Mouse (Mus musculus) thymus, adult 2 months (tissue): ENCODE data around the gene Papss1. TPM values are rescaled to one million over a fixed set of nuclear protein-coding genes. Genes with fewer than 3 reads are reported as not detected.

Source experiments
- DNase-seq: peaks from one replicate; pipeline ENCODE4 v3.0.0; 2021
- H3K27ac ChIP-seq: fragments of 200-500 bp; 2 replicates; pipeline ENCODE4 v1.5.1; 2012; ENCODE audit warnings: low read length, control low read depth; ENCODE audit not compliant: control insufficient read depth, insufficient read depth
- H3K27me3 ChIP-seq: fragments of 200-500 bp; 2 replicates; pipeline ENCODE4 v1.6.1; 2012; ENCODE audit warnings: mild to moderate bottlenecking, low read length, moderate library complexity, mixed read lengths; ENCODE audit not compliant: control insufficient read depth, insufficient read depth
- H3K36me3 ChIP-seq: fragments of 200-500 bp; 2 replicates; pipeline ENCODE4 v1.6.1; 2012; ENCODE audit warnings: mild to moderate bottlenecking, low read length, moderate library complexity; ENCODE audit not compliant: control insufficient read depth, insufficient read depth
- H3K4me1 ChIP-seq: fragments of 200-500 bp; replicated peaks from 2 replicates; pipeline ENCODE4 v1.6.1; 2012; ENCODE audit warnings: low read length; ENCODE audit not compliant: control insufficient read depth, insufficient read depth
- H3K4me3 ChIP-seq: fragments of 200-500 bp; 2 replicates; pipeline ENCODE4 v1.5.1; 2012; ENCODE audit warnings: mild to moderate bottlenecking, low read length, control low read depth, moderate library complexity; ENCODE audit not compliant: control insufficient read depth, insufficient read depth
- CTCF ChIP-seq: fragments of 200-500 bp; IDR thresholded peaks from 2 replicates; pipeline ENCODE4 v1.5.1; 2012; ENCODE audit warnings: mild to moderate bottlenecking, control low read depth, low read length, moderate library complexity, borderline replicate concordance; ENCODE audit not compliant: control insufficient read depth, poor library complexity, insufficient read depth; ENCODE audit errors: extremely low read depth
- POLR2A ChIP-seq: fragments of 200-500 bp; IDR thresholded peaks from 2 replicates; pipeline ENCODE4 v1.6.1; 2012; ENCODE audit warnings: mild to moderate bottlenecking, low read length, control low read depth, moderate library complexity; ENCODE audit not compliant: control insufficient read depth, poor library complexity, insufficient read depth; ENCODE audit errors: extremely low read depth
- WGBS: fragments of 180-500 bp; shearing (Covaris S2); methylation state at CpG from one replicate; pipeline ENCODE4 v1.1.7; 2018; 5-methylcytosine and 5-hydroxymethylcytosine counted together
- polyA plus RNA-seq: library from polyadenylated mRNA; depleted of rRNA; stranded (reverse); fragments of >200 nt; gene quantifications from 2 replicates; pipeline ENCODE4 v1.2.3, GENCODE M21; 2012; rRNA removed

Gene Papss1
- polyA plus RNA-seq, 1 experiment, result 29.6 TPM

DNA sequence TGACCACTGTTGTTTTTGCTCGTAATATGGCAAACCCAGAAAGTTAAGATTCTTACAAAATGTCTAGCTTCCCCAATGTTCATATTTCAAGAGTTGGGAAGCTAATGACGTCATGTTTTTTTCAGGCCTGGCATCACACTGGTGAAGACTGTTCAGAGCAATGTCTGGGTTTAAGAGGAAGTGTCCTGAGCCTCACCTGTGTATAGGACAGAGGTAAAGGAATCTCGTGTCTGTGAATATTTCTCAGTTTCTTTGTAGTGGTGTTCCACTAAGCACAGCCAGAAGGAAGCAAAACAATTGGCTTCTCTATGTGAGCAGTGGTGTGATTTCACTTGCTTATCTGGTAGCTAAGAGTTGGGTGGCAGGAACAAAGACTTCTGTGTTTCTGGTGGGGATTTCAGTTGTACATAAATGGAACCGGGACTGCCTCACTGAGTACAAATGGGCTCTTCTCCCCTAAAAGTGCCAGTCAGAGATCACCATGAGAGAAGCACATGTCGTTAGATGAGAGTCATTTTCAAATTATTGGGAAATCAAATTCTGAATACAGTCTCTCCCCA lies 98.1 kb downstream of the Papss1 start:
- TF ChIP-seq POLR2A, result no peak
- no peak for TF ChIP-seq CTCF
- H3K27ac ChIP-seq, result no peak overlapping the region
- no peak overlapping the region for H3K4me3 ChIP-seq
- no peaks in the 10 kb centered on the region for H3K36me3 ChIP-seq
- H3K4me1 ChIP-seq, result no peaks in the 10 kb centered on the region
- DNase-seq, result no peak
- H3K27me3 ChIP-seq, result no peaks in the 10 kb centered on the region
- 84% methylated on average over 5 of the region's 5 CpGs for WGBS

DNA sequence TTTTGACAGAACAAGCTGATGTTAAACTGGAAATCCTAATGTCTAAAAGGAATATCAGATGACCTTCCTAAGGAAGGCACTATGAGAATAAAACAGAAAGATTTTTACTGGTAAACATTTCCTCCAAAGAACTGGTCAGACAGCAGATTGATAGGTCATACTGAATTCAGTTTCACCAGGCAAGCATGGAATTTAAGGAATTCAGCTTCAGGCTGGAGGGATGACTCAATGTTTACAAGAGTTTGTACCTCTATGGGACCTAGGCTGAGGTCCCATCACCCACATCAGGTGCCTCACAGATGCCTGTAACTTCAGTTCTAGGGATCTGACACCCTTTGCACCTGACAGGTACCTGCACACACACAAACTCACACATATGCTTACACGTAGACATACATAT lies 105.3 kb downstream of the Papss1 start:
- H3K4me3 ChIP-seq, result no peak overlapping the region
- 87% methylated on average over 1 of the region's 1 CpGs for WGBS
- H3K27me3 ChIP-seq, result no peaks in the 10 kb centered on the region
- TF ChIP-seq POLR2A (no peak), CTCF (no peak)
- H3K4me1 ChIP-seq, result no peaks in the 10 kb centered on the region
- no peak overlapping the region for H3K27ac ChIP-seq
- no peaks in the 10 kb centered on the region for H3K36me3 ChIP-seq
- DNase-seq, result no peak

- Histone ChIP-seq H3K4me3 (no peak overlapping the region), H3K4me1 (no peaks in the 10 kb centered on the region), H3K27ac (no peak overlapping the region), H3K27me3 (no peaks in the 10 kb centered on the region), H3K36me3 (no peaks in the 10 kb centered on the region)
- WGBS, result 87% methylated on average over 12 of the region's 12 CpGs
- no peak for DNase-seq
- no peak for TF ChIP-seq POLR2A
- no peak for TF ChIP-seq CTCF
These were observed 121.5 kb downstream of the Papss1 start for GRCm38 (mm10) chr3:131686106-131686505.

DNA sequence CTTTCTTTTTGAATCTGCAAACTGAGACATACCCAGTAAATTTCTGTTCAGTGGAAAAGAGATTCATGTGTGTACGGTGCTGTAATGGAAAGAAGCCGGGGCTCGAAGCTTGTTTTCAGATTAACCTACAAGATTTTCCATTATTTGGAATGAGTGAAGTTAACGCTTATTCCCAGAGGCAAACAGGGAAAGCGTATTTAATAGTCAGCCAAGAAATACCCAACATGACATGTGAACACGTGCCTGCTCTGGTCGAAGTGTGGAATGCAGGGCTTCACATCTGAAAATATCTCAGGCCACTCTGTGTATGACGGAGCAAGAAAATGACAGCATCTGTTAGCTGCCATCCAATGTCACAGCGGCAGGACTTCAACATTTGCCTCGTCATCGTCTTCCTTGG lies 125.4 kb downstream of the Papss1 start:
- Histone ChIP-seq H3K4me1 (no peaks in the 10 kb centered on the region), H3K36me3 (no peaks in the 10 kb centered on the region), H3K27ac (no peak overlapping the region), H3K27me3 (no peaks in the 10 kb centered on the region), H3K4me3 (no peak overlapping the region)
- DNase-seq, result no peak
- TF ChIP-seq CTCF (no peak), POLR2A (no peak)
- 93% methylated on average over 11 of the region's 11 CpGs for WGBS

- no peaks in the 10 kb centered on the region for H3K4me1 ChIP-seq
- TF ChIP-seq POLR2A (no peak), CTCF (no peak)
- H3K4me3 ChIP-seq, result no peak overlapping the region
- no peaks in the 10 kb centered on the region for H3K36me3 ChIP-seq
- WGBS, result 97% methylated on average over 7 of the region's 7 CpGs
- H3K27ac ChIP-seq, result no peak overlapping the region
- DNase-seq, result no peak
- H3K27me3 ChIP-seq, result no peaks in the 10 kb centered on the region
These were observed 126.0 kb downstream of the Papss1 start for GRCm38 (mm10) chr3:131690543-131690942.

GRCm38 (mm10) chr3:131691202-131691601 lies 126.6 kb downstream of the Papss1 start:
- H3K27ac ChIP-seq, result no peak overlapping the region
- H3K4me3 ChIP-seq, result no peak overlapping the region
- no peaks in the 10 kb centered on the region for H3K27me3 ChIP-seq
- TF ChIP-seq POLR2A (no peak), CTCF (no peak)
- WGBS, result 89% methylated on average over 3 of the region's 3 CpGs
- H3K4me1 ChIP-seq, result no peaks in the 10 kb centered on the region
- no peak for DNase-seq
- H3K36me3 ChIP-seq, result no peaks in the 10 kb centered on the region

Other genes with a start within 250 kb of the Papss1 start
- 0.44 and 0.65 TPM in 2 replicates for gene Sgms2, start 73.4 kb upstream of the Papss1 start, polyA plus RNA-seq